Mouse (Mus musculus) liver, embryonic 15.5 days (tissue): ENCODE data around the gene Hoxb6. TPM values are rescaled to one million over a fixed set of nuclear protein-coding genes. Genes with fewer than 3 reads are reported as not detected.

ENCODE experiments used
- ATAC-seq: fragments of 200-750 bp; cut with Nextera tagmentation; 2 replicates; pipeline ENCODE4 v1.8.0; 2017; ENCODE audit warnings: moderate number of reproducible peaks, mild to moderate bottlenecking, moderate library complexity; ENCODE audit not compliant: insufficient read depth
- H3K27ac ChIP-seq: fragments of 300-500 bp; sonication (generic); replicated peaks from 2 replicates; pipeline ENCODE4 v1.5.1; 2015; ENCODE audit warnings: mild to moderate bottlenecking, inconsistent platforms
- H3K27me3 ChIP-seq: fragments of 300-500 bp; sonication (generic); 2 replicates; pipeline ENCODE4 v1.6.1; 2015; ENCODE audit warnings: mild to moderate bottlenecking, inconsistent platforms
- H3K36me3 ChIP-seq: fragments of 300-500 bp; sonication (generic); replicated peaks from 2 replicates; pipeline ENCODE4 v1.6.1; 2015; ENCODE audit warnings: moderate library complexity, mild to moderate bottlenecking, inconsistent platforms
- H3K4me1 ChIP-seq: fragments of 300-500 bp; sonication (generic); replicated peaks from 2 replicates; pipeline ENCODE4 v1.6.1; 2015; ENCODE audit warnings: inconsistent platforms
- H3K4me2 ChIP-seq: fragments of 300-500 bp; sonication (generic); 2 replicates; pipeline ENCODE4 v1.6.1; 2015; ENCODE audit warnings: moderate library complexity, mild to moderate bottlenecking, inconsistent platforms
- H3K4me3 ChIP-seq: fragments of 300-500 bp; sonication (generic); replicated peaks from 2 replicates; pipeline ENCODE4 v1.5.1; 2015; ENCODE audit warnings: mild to moderate bottlenecking, inconsistent platforms
- H3K9ac ChIP-seq: fragments of 300-500 bp; sonication (generic); 2 replicates; pipeline ENCODE4 v1.6.1; 2015; ENCODE audit warnings: moderate library complexity, mild to moderate bottlenecking, inconsistent platforms
- H3K9me3 ChIP-seq: fragments of 300-500 bp; sonication (generic); replicated peaks from 2 replicates; pipeline ENCODE4 v1.6.1; 2016; ENCODE audit warnings: inconsistent platforms
- WGBS: fragments of 180-500 bp; shearing (Covaris S2); methylation state at CpG from one replicate; pipeline ENCODE4 v1.1.7; 2015; ENCODE audit warnings: mixed read lengths; ENCODE audit not compliant: insufficient replicate concordance; 5-methylcytosine and 5-hydroxymethylcytosine counted together
- polyA plus RNA-seq: library from polyadenylated mRNA; unstranded; fragments of >200 nt; fragmentation: Nextera tagmentation; extraction: Ambion mirVana; gene quantifications from 2 replicates; pipeline ENCODE4 v1.2.1, GENCODE M21; 2015

Hoxb6 gene
- polyA plus RNA-seq, 1 experiment from 2014 or later = 0.06 TPM

- no peak overlapping the region for H3K27ac ChIP-seq
- no peak overlapping the region for H3K9ac ChIP-seq
- no peak overlapping the region for H3K4me3 ChIP-seq
- H3K4me1 ChIP-seq = no peaks in the 10 kb centered on the region
- 50% methylated on average over 3 of the region's 3 CpGs for WGBS
- H3K27me3 ChIP-seq = peaks cover 100% of the 10 kb centered on the region
- no peak for ATAC-seq
- H3K9me3 ChIP-seq = no peaks in the 10 kb centered on the region
- no peaks in the 10 kb centered on the region for H3K36me3 ChIP-seq
- no peak overlapping the region for H3K4me2 ChIP-seq
These were observed 42.7 kb downstream of the Hoxb6 start for GRCm38 (mm10) chr11:96334998-96335397.

- Histone ChIP-seq H3K4me3 (no peak overlapping the region), H3K27ac (no peak overlapping the region), H3K4me1 (no peaks in the 10 kb centered on the region), H3K9ac (no peak overlapping the region), H3K4me2 (no peak overlapping the region), H3K27me3 (peaks cover 100% of the 10 kb centered on the region), H3K9me3 (no peaks in the 10 kb centered on the region), H3K36me3 (no peaks in the 10 kb centered on the region)
- 43% methylated on average over 2 of the region's 2 CpGs for WGBS
- ATAC-seq = no peak
These were observed 44.3 kb downstream of the Hoxb6 start for GRCm38 (mm10) chr11:96336597-96336996.

GRCm38 (mm10) chr11:96337026-96337425, 44.8 kb downstream of the Hoxb6 start:
- no peaks in the 10 kb centered on the region for H3K9me3 ChIP-seq
- no peaks in the 10 kb centered on the region for H3K4me1 ChIP-seq
- no peaks in the 10 kb centered on the region for H3K36me3 ChIP-seq
- no peak for ATAC-seq
- H3K4me2 ChIP-seq = no peak overlapping the region
- H3K27ac ChIP-seq = no peak overlapping the region
- no peak overlapping the region for H3K9ac ChIP-seq
- no peak overlapping the region for H3K4me3 ChIP-seq
- H3K27me3 ChIP-seq = peaks cover 100% of the 10 kb centered on the region
- 37% methylated on average over 6 of the region's 6 CpGs for WGBS

- peaks cover 100% of the 10 kb centered on the region for H3K27me3 ChIP-seq
- H3K4me1 ChIP-seq = no peaks in the 10 kb centered on the region
- no peak overlapping the region for H3K4me3 ChIP-seq
- H3K9ac ChIP-seq = no peak overlapping the region
- H3K27ac ChIP-seq = no peak overlapping the region
- H3K4me2 ChIP-seq = no peak overlapping the region
- no peak for ATAC-seq
- no peaks in the 10 kb centered on the region for H3K36me3 ChIP-seq
- WGBS = 30% methylated on average over 7 of the region's 7 CpGs
- H3K9me3 ChIP-seq = no peaks in the 10 kb centered on the region
These were observed 46.9 kb downstream of the Hoxb6 start for GRCm38 (mm10) chr11:96338957-96339855.

DNA sequence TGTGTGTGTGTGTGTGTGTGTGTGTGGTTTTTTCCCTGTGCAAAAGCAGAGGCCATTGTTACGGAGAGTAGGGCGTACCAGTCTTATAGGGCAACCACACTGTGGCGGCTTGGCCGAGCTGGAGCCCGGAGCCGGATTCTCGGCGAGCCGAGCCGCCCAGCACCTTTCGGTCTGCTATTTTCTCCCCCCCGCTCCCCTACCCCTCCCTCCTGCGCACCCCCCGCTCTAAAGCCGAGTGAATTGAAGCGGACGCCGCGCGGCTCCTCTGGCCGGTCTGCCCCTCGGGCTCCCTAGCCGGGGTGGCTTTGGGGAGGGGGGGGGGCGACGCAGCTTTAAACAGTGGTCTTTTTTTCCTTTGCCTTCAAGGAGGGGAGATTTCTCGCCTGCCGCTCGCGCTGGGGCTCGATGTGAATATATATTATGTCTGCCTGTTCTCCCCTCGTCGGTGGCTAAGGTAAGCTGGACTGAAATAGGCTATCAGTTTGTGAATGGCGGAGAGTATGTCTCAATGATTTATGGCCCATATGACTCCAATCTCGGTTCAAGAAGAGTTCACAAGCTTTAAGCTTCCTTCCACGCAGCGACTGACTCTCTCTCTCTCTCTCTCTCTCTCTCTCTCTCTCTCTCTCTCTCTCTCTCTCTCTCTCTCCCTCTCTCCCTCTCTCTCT, 48.6 kb downstream of the Hoxb6 start:
- ATAC-seq = no peak
- H3K36me3 ChIP-seq = no peaks in the 10 kb centered on the region
- H3K27me3 ChIP-seq = peaks cover 100% of the 10 kb centered on the region
- no peak overlapping the region for H3K27ac ChIP-seq
- peak overlapping the region; percentile 20; the same call in 1 of the 2 replicates for H3K4me3 ChIP-seq
- no peaks in the 10 kb centered on the region for H3K9me3 ChIP-seq
- 0 out of 2 replicates have a peak, but pooled peaks cover 2% of the 10 kb centered on the region for H3K4me1 ChIP-seq
- H3K4me2 ChIP-seq = peak overlapping the region; percentile 23; the same call in 1 of the 2 replicates
- H3K9ac ChIP-seq = no peak overlapping the region
- under 1% methylated on average over 36 of the region's 36 CpGs for WGBS

- peak overlapping the region; percentile 38; the same call in 1 of the 2 replicates for H3K27ac ChIP-seq
- 0 out of 2 replicates have a peak, but pooled peaks cover 5% of the 10 kb centered on the region for H3K4me1 ChIP-seq
- H3K9ac ChIP-seq = no peak overlapping the region
- peak overlapping the region; percentile 25 for H3K4me2 ChIP-seq
- H3K36me3 ChIP-seq = no peaks in the 10 kb centered on the region
- no peak for ATAC-seq
- no peaks in the 10 kb centered on the region for H3K9me3 ChIP-seq
- WGBS = 2% methylated on average over 40 of the region's 40 CpGs
- peak overlapping the region; percentile 18; the same call in 1 of the 2 replicates for H3K4me3 ChIP-seq
- peaks cover 100% of the 10 kb centered on the region for H3K27me3 ChIP-seq
These were observed 49.7 kb downstream of the Hoxb6 start for GRCm38 (mm10) chr11:96341701-96342575.

DNA sequence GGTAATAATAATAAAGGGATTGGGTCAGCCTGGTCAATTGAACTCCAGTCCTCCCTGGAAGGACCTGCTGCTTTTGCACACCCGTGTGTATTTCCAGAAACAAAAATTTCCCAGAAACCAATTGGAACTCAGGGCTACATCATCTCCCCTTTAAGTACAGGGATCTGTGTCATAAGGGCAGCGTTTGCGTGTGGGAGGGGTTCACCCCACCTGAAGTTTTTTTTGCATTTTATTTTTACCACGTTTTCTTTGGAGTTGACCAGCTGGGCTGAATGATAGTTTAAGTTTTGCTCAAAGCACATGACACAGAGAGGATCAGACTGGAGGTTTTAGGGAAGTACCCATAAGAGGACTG, 50.3 kb downstream of the Hoxb6 start:
- H3K9me3 ChIP-seq = no peaks in the 10 kb centered on the region
- no peak overlapping the region for H3K4me3 ChIP-seq
- no peak overlapping the region for H3K9ac ChIP-seq
- no peak overlapping the region for H3K27ac ChIP-seq
- H3K36me3 ChIP-seq = no peaks in the 10 kb centered on the region
- 0 out of 2 replicates have a peak, but pooled peaks cover 5% of the 10 kb centered on the region for H3K4me1 ChIP-seq
- no peak for ATAC-seq
- 4% methylated on average over 4 of the region's 4 CpGs for whole genome bisulfite sequencing
- no peak overlapping the region for H3K4me2 ChIP-seq
- peaks cover 98% of the 10 kb centered on the region for H3K27me3 ChIP-seq

GRCm38 (mm10) chr11:96343206-96343745, 51.0 kb downstream of the Hoxb6 start:
- no peaks in the 10 kb centered on the region for H3K9me3 ChIP-seq
- peaks cover 97% of the 10 kb centered on the region for H3K27me3 ChIP-seq
- no peak overlapping the region for H3K27ac ChIP-seq
- H3K4me2 ChIP-seq = no peak overlapping the region
- no peak for ATAC-seq
- no peak overlapping the region for H3K9ac ChIP-seq
- no peak overlapping the region for H3K4me3 ChIP-seq
- WGBS = 45% methylated on average over 2 of the region's 2 CpGs
- 0 out of 2 replicates have a peak, but pooled peaks cover 5% of the 10 kb centered on the region for H3K4me1 ChIP-seq
- H3K36me3 ChIP-seq = no peaks in the 10 kb centered on the region

- H3K9me3 ChIP-seq = no peaks in the 10 kb centered on the region
- no peak for ATAC-seq
- no peak overlapping the region for H3K9ac ChIP-seq
- peaks cover 97% of the 10 kb centered on the region for H3K27me3 ChIP-seq
- WGBS = 32% methylated on average over 40 of the region's 40 CpGs
- no peak overlapping the region for H3K27ac ChIP-seq
- no peak overlapping the region for H3K4me2 ChIP-seq
- 0 out of 2 replicates have a peak, but pooled peaks cover 5% of the 10 kb centered on the region for H3K4me1 ChIP-seq
- no peak overlapping the region for H3K4me3 ChIP-seq
- no peaks in the 10 kb centered on the region for H3K36me3 ChIP-seq
These were observed 52.0 kb downstream of the Hoxb6 start for GRCm38 (mm10) chr11:96344061-96344877.

DNA sequence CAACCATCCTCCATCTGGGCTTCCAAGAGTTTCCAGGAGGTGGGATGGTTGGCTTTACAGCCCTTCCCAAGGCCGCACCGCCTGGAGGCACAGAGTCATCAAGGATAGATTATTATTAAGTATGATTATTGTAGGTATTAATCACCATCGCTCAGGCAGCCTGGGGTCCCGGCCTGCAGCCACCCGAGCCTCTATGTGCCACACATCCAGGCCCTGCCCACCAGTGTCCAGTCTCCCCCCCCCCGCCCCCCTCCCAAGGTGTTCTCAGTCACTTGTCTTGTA, 52.5 kb downstream of the Hoxb6 start:
- Histone ChIP-seq H3K27me3 (peaks cover 97% of the 10 kb centered on the region), H3K9ac (no peak overlapping the region), H3K9me3 (no peaks in the 10 kb centered on the region), H3K4me2 (no peak overlapping the region), H3K27ac (no peak overlapping the region), H3K4me3 (no peak overlapping the region), H3K4me1 (0 out of 2 replicates have a peak, but pooled peaks cover 5% of the 10 kb centered on the region), H3K36me3 (no peaks in the 10 kb centered on the region)
- 60% methylated on average over 6 of the region's 6 CpGs for WGBS
- no peak for ATAC-seq
